Mouse (Mus musculus) MEL (cell line): ENCODE data around the gene Nubpl. TPM values are rescaled to one million over a fixed set of nuclear protein-coding genes. Genes with fewer than 3 reads are reported as not detected.

Source experiments
- DNase-seq: peaks from one replicate; pipeline ENCODE4 v3.0.0; 2011; ENCODE audit warnings: low read depth, low spot score
- H3K27ac ChIP-seq: 2 replicates; pipeline ENCODE4 v1.5.1; 2012; ENCODE audit warnings: low read depth, mild to moderate bottlenecking, control low read depth, low read length, moderate library complexity; ENCODE audit not compliant: control insufficient read depth
- H3K27me3 ChIP-seq, 2 experiments: fragments of 150-350 bp in 1 of 2; sonication (generic) in 1 of 2; 2 replicates each; pipeline ENCODE4 v1.6.1; 2012; ENCODE audit warnings: low read length in 2 of 2, mild to moderate bottlenecking in 2 of 2, improper control_type of control experiment in 1 of 2, moderate library complexity in 1 of 2; ENCODE audit not compliant: insufficient read depth in 2 of 2, control insufficient read depth in 1 of 2
- H3K36me3 ChIP-seq, 2 experiments: 2 replicates each; pipeline ENCODE4 v1.6.1; 2012 to 2014; ENCODE audit warnings: low read length in 2 of 2, improper control_type of control experiment in 1 of 2, inconsistent platforms in 1 of 2, mild to moderate bottlenecking in 1 of 2; ENCODE audit not compliant: insufficient read depth in 2 of 2, control insufficient read depth in 1 of 2
- H3K4me1 ChIP-seq, 2 experiments: fragments of 150-350 bp in 1 of 2; sonication (generic) in 1 of 2; 2 replicates each; pipeline ENCODE4 v1.6.1; 2012; ENCODE audit warnings: low read length in 2 of 2, improper control_type of control experiment in 1 of 2, mild to moderate bottlenecking in 1 of 2; ENCODE audit not compliant: insufficient read depth in 2 of 2, control insufficient read depth in 1 of 2
- H3K4me3 ChIP-seq, 2 experiments: fragments of 150-350 bp in 1 of 2; sonication (generic) in 1 of 2; 2 replicates each; pipeline ENCODE4 v1.5.1; 2012; ENCODE audit warnings: low read depth in 2 of 2, low read length in 2 of 2, mild to moderate bottlenecking in 2 of 2, moderate library complexity in 2 of 2, control low read depth in 1 of 2, improper control_type of control experiment in 1 of 2; ENCODE audit not compliant: control insufficient read depth in 1 of 2, insufficient read depth in 1 of 2
- H3K79me2 ChIP-seq: 2 replicates; pipeline ENCODE4 v1.6.1; 2012; ENCODE audit warnings: mild to moderate bottlenecking, low read length, moderate library complexity; ENCODE audit not compliant: control insufficient read depth, poor library complexity, insufficient read depth
- H3K9ac ChIP-seq: 2 replicates; pipeline ENCODE4 v1.6.1; 2012; ENCODE audit warnings: low read depth, mild to moderate bottlenecking, control low read depth, low read length, moderate library complexity; ENCODE audit not compliant: control insufficient read depth, poor library complexity, severe bottlenecking
- H3K9me3 ChIP-seq: fragments of 150-350 bp; sonication (generic); replicated peaks from 2 replicates; pipeline ENCODE4 v1.6.1; 2012; ENCODE audit warnings: mild to moderate bottlenecking, low read length, improper control_type of control experiment, moderate library complexity; ENCODE audit not compliant: insufficient read depth
- BHLHE40 ChIP-seq: IDR thresholded peaks from 2 replicates; pipeline ENCODE4 v1.6.1; 2012; ENCODE audit warnings: low read depth, mild to moderate bottlenecking, inconsistent platforms, low read length, improper control_type of control experiment, borderline replicate concordance
- CHD2 ChIP-seq: IDR thresholded peaks from 2 replicates; pipeline ENCODE4 v1.6.1; 2011; ENCODE audit warnings: low read length, improper control_type of control experiment
- CTCF ChIP-seq, 3 experiments: IDR thresholded peaks in 2 of 3; conservative IDR thresholded peaks in 1 of 3; 2 replicates each; pipeline ENCODE4 v1.5.1; 2011 to 2012; ENCODE audit warnings: low read length in 3 of 3, low read depth in 2 of 3, mild to moderate bottlenecking in 2 of 3, improper control_type of control experiment in 1 of 3, inconsistent platforms in 1 of 3, mixed read lengths in 1 of 3, moderate library complexity in 1 of 3; ENCODE audit not compliant: control insufficient read depth in 1 of 3, insufficient read depth in 1 of 3, poor library complexity in 1 of 3, severe bottlenecking in 1 of 3
- E2F4 ChIP-seq: IDR thresholded peaks from 2 replicates; pipeline ENCODE4 v1.6.1; 2011; ENCODE audit warnings: low read depth, low read length, improper control_type of control experiment, borderline replicate concordance
- ELF1 ChIP-seq: IDR thresholded peaks from 2 replicates; pipeline ENCODE4 v1.6.1; 2014; ENCODE audit warnings: low read depth, mild to moderate bottlenecking, inconsistent platforms, low read length, improper control_type of control experiment, moderate library complexity
- EP300 ChIP-seq, 2 experiments: IDR thresholded peaks; 2 replicates each; pipeline ENCODE4 v1.6.1; 2011; ENCODE audit warnings: improper control_type of control experiment in 2 of 2, low read length in 2 of 2, low read depth in 1 of 2, mild to moderate bottlenecking in 1 of 2
- GATA1 ChIP-seq: IDR thresholded peaks from 2 replicates; pipeline ENCODE4 v1.6.1; 2011; ENCODE audit warnings: low read depth, low read length, improper control_type of control experiment
- HCFC1 ChIP-seq: IDR thresholded peaks from 2 replicates; pipeline ENCODE4 v1.6.1; 2012; ENCODE audit warnings: low read depth, mild to moderate bottlenecking, inconsistent platforms, low read length, improper control_type of control experiment, moderate library complexity
- MAX ChIP-seq: IDR thresholded peaks from 2 replicates; pipeline ENCODE4 v1.6.1; 2011; ENCODE audit warnings: low read length, improper control_type of control experiment
- MXI1 ChIP-seq: IDR thresholded peaks from 2 replicates; pipeline ENCODE4 v1.6.1; 2011; ENCODE audit warnings: mild to moderate bottlenecking, low read depth, low read length, improper control_type of control experiment
- MYC ChIP-seq: IDR thresholded peaks from 2 replicates; pipeline ENCODE4 v1.6.1; 2011; ENCODE audit warnings: low read depth, mild to moderate bottlenecking, low read length, improper control_type of control experiment, moderate library complexity
- NELFE ChIP-seq: IDR thresholded peaks from 2 replicates; pipeline ENCODE4 v1.6.1; 2011; ENCODE audit warnings: low read depth, low read length, improper control_type of control experiment
- POLR2A ChIP-seq, 2 experiments: IDR thresholded peaks; 2 replicates each; pipeline ENCODE4 v1.6.1; 2011 to 2012; ENCODE audit warnings: low read length in 2 of 2, mild to moderate bottlenecking in 2 of 2, control low read depth in 1 of 2, improper control_type of control experiment in 1 of 2, low read depth in 1 of 2, moderate library complexity in 1 of 2; ENCODE audit not compliant: control insufficient read depth in 1 of 2, insufficient read depth in 1 of 2, poor library complexity in 1 of 2
- RCOR1 ChIP-seq: IDR thresholded peaks from 2 replicates; pipeline ENCODE4 v1.6.1; 2012; ENCODE audit warnings: low read depth, mild to moderate bottlenecking, inconsistent platforms, low read length, improper control_type of control experiment
- TCF12 ChIP-seq: IDR thresholded peaks from 2 replicates; pipeline ENCODE4 v1.6.1; 2014; ENCODE audit warnings: low read depth, mild to moderate bottlenecking, inconsistent platforms, low read length, improper control_type of control experiment, moderate library complexity
- USF1 ChIP-seq: IDR thresholded peaks from 2 replicates; pipeline ENCODE4 v1.6.1; 2014; ENCODE audit warnings: low read depth, mild to moderate bottlenecking, inconsistent platforms, low read length, improper control_type of control experiment, moderate library complexity
- ZC3H11A ChIP-seq: IDR thresholded peaks from 2 replicates; pipeline ENCODE4 v1.6.1; 2012; ENCODE audit warnings: low read depth, mild to moderate bottlenecking, inconsistent platforms, low read length, improper control_type of control experiment
- ZMIZ1 ChIP-seq: IDR thresholded peaks from 2 replicates; pipeline ENCODE4 v1.6.1; 2012; ENCODE audit warnings: low read depth, mild to moderate bottlenecking, inconsistent platforms, low read length, improper control_type of control experiment, moderate library complexity
- polyA plus RNA-seq, 2 experiments: library from polyadenylated mRNA; stranded (reverse) in 1 of 2; unstranded in 1 of 2; fragments of >175 nt in 1 of 2; fragments of >200 nt in 1 of 2; gene quantifications; 2 replicates each; pipeline versions ENCODE4 v1.2.1 to v1.2.4; 2012; ENCODE audit warnings: low replicate concordance in 2 of 2, low read depth in 1 of 2; ENCODE audit not compliant: insufficient read length in 2 of 2, insufficient read depth in 1 of 2, missing spikeins in 1 of 2
- total RNA-seq: library from RNA; depleted of rRNA; stranded (reverse); fragments of 300-350 nt; gene quantifications from 2 replicates; pipeline ENCODE4 v1.2.3, GENCODE M21; 2012

The Nubpl gene
- total and polyA plus RNA-seq, 3 experiments, result 4.7 to 5.2 TPM; not detected in 1

GRCm38 (mm10) chr12:52284471-52284870, 186.9 kb downstream of the Nubpl start:
- H3K36me3 ChIP-seq, result no peaks in the 10 kb centered on the region
- H3K27me3 ChIP-seq, result no peaks in the 10 kb centered on the region
- no peak overlapping the region for H3K9ac ChIP-seq
- TF ChIP-seq BHLHE40, result no peak
- no peak for TF ChIP-seq MXI1
- TF ChIP-seq GATA1, result no peak
- no peak for TF ChIP-seq NELFE
- TF ChIP-seq RCOR1, result no peak
- TF ChIP-seq POLR2A (IDR thresholded peaks at IDR 0.05; ENCODE audit: control insufficient read depth in 1 of 2, insufficient read depth in 1 of 2, low read depth in 1 of 2, low read length in 2 of 2, poor library complexity in 1 of 2), result no peak
- no peak for TF ChIP-seq ZMIZ1
- no peak overlapping the region for H3K4me3 ChIP-seq
- H3K27ac ChIP-seq, result no peak overlapping the region
- no peaks in the 10 kb centered on the region for H3K9me3 ChIP-seq
- H3K79me2 ChIP-seq, result no peaks in the 10 kb centered on the region
- no peaks in the 10 kb centered on the region for H3K4me1 ChIP-seq
- DNase-seq, result no peak

GRCm38 (mm10) chr12:52286802-52287201, 189.3 kb downstream of the Nubpl start:
- no peak for DNase-seq
- TF ChIP-seq CTCF (IDR thresholded peaks at IDR 0.05 in 2 of 3, conservative IDR thresholded peaks at IDR 0.05 in 1 of 3; ENCODE audit: control insufficient read depth in 1 of 3, insufficient read depth in 1 of 3, low read depth in 2 of 3, low read length in 3 of 3, poor library complexity in 1 of 3, severe bottlenecking in 1 of 3), result no peak
- TF ChIP-seq CHD2, result no peak
- TF ChIP-seq USF1, result no peak
- TF ChIP-seq HCFC1, result no peak
- TF ChIP-seq EP300 (IDR thresholded peaks at IDR 0.05; ENCODE audit: low read depth in 1 of 2, low read length in 2 of 2), result no peak
- no peak for TF ChIP-seq MAX
- TF ChIP-seq TCF12, result no peak
- TF ChIP-seq MYC, result no peak
- TF ChIP-seq ELF1, result no peak
- TF ChIP-seq MXI1, result no peak
- TF ChIP-seq ZC3H11A, result no peak
- no peak for TF ChIP-seq BHLHE40
- no peak for TF ChIP-seq E2F4
- Histone ChIP-seq H3K4me3 (no peak overlapping the region), H3K9ac (no peak overlapping the region), H3K27ac (no peak overlapping the region), H3K79me2 (no peaks in the 10 kb centered on the region), H3K27me3 (no peaks in the 10 kb centered on the region), H3K36me3 (no peaks in the 10 kb centered on the region), H3K4me1 (no peaks in the 10 kb centered on the region), H3K9me3 (no peaks in the 10 kb centered on the region)
